Mouse (Mus musculus) adrenal gland, postnatal 0 days (tissue): ENCODE data around the gene Gm1140. TPM values are rescaled to one million over a fixed set of nuclear protein-coding genes. Genes with fewer than 3 reads are reported as not detected.

Source experiments
- polyA plus RNA-seq: library from polyadenylated mRNA; unstranded; fragments of >200 nt; fragmentation: Nextera tagmentation; extraction: Ambion mirVana; gene quantifications from 2 replicates; pipeline ENCODE4 v1.2.1, GENCODE M21; 2015

Gene Gm1140
- not detected in 2 replicates for polyA plus RNA-seq

GRCm38 (mm10) chrX:67693462-67693861, at the start of gene Gm1140:
TSS of gene Gm1140 (minus strand) at chrX:67693562.

GRCm38 (mm10) chrX:67695398-67695797, 2.0 kb upstream of the Gm1140 start, which contains the start of gene Gm14692:
TSS of gene Gm14692 (plus strand) at chrX:67695698.

Other genes starting within 250 kb of the Gm1140 start
- not detected in 2 replicates for gene Gm14692, start 2.1 kb upstream of the Gm1140 start, polyA plus RNA-seq
- not detected in 2 replicates for gene 4933436I01Rik, start 227.9 kb upstream of the Gm1140 start, polyA plus RNA-seq